Mouse (Mus musculus) common myeloid progenitor, adult 5-6 weeks (primary cell): ENCODE results near the gene Ptprt. TPM values are rescaled to one million over a fixed set of nuclear protein-coding genes. Genes with fewer than 3 reads are reported as not detected.

ENCODE experiments used
- ATAC-seq: replicated peaks from 2 replicates; pipeline ENCODE4 v1.8.0; 2016; ENCODE audit warnings: low read depth, mild to moderate bottlenecking, moderate TSS enrichment, inconsistent platforms; ENCODE audit not compliant: poor library complexity, severe bottlenecking
- total RNA-seq: library from RNA; stranded (forward); fragments of 200-1000, 187-1606 nt; gene quantifications from 2 replicates; pipeline ENCODE4 v1.2.3, GENCODE M21; 2017

Ptprt gene
- not detected in 2 replicates for total RNA-seq

DNA sequence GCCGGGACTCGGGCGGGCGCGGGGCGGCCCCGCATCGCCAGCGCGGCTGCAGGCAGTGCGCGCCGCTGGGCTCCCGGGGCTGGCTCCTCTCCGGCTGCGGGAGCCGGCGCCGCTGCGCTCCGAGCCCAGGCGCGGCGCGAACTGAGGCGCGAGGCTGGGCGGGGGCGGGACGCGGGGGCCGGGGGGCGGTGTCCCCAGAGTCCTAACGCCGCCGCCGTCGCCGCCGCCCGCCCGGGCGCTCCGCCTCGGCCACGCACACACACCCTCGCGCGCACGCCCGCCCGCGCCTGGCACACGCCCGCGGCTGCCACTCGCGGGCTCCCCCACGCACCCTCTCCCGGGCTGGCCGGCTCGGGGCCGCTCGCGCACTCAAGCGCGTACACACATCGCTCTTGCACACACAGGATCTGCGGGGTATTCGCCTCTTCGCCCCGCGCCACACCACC lies at the start of gene Ptprt:
TSS of gene Ptprt (minus strand) at position 207 of the 446 bp plus-strand sequence.
- ATAC-seq = no peak

DNA sequence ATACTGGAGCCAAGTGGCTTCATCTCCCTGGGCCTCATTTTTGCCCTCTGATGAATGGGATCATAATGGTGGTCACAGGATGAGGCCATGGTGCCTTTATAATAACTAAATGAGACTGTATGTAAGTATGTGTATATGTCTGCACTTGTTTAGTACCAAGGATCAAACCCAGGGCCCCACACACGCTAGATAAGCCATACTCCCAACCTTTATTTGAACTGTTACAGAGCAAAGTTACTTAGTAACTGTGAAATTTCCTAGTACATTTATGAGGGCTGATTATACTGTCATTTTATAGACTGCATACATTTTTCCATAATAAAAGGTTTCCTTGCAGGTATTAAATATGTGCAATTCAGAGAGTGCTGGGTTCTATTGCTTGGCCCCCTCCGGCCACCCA lies 49.5 kb upstream of the Ptprt start:
- ATAC-seq = no peak

- ATAC-seq = no peak
Measured at GRCm38 (mm10) chr2:162699691-162700090, 38.7 kb upstream of the Ptprt start.

GRCm38 (mm10) chr2:162699036-162699435 lies 38.1 kb upstream of the Ptprt start:
- no peak for ATAC-seq

DNA sequence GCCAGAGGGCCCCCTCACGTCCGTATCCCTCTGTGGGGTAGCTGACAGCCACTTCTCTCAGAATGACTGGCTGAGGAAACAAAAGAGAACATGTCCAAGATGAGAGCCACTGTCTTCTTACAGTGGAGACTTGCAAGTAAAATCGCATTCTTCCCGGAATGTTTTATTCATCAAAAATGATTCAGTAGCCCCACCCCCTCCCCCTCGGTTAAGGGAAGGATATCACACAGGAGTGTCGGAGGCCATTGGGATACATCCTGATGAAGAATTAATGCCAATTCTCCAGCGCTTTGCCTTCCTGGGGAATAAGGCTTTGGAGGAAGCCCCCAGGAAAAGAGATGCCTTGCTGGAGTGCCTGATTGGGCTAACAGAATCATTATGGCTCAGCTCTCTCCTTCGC lies 37.1 kb upstream of the Ptprt start:
- ATAC-seq = no peak

DNA sequence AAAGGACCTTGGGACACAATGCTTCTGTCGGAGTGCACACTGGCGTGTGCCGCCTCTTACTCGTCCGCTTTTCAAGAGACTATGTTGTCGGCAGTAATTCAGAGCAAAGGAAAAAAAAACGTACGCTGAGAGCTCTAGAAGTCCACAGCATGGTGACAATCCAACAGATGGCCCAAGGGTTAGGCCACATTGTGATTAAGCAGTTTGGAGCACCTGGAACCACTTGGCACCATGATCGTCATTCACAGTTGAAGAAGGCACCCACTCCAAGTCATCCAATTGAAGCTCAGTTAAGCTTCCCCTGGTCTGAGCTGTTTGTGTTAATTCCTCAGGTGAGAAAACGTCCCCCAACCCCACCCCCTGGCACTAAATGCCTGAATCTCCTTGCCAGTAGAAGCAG lies 36.2 kb upstream of the Ptprt start:
- ATAC-seq = no peak

- ATAC-seq = no peak
Measured at GRCm38 (mm10) chr2:162692143-162692542, 31.2 kb upstream of the Ptprt start.

DNA sequence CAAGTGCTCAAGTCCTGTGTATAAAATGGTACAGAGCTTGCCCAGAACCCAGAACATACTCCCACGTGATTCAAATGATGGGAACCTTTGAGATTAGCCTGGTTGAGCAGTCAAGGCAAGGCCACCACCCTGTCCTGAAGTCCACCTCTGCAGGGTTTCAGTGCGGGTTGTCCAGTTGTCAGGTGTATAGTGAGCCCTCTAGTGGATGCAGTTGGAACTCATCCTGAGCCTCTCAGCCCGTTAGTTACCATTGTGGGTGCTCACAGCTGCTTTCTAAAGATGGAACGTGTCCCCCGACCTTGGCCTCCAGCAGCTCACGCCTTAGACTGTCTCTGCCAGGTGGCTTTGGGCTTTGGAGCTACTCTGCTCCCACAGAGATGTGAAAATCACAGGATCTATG lies 21.7 kb upstream of the Ptprt start:
- ATAC-seq = peak; percentile 68

- ATAC-seq = no peak
Measured at GRCm38 (mm10) chr2:162662431-162662970, 1.6 kb upstream of the Ptprt start.

DNA sequence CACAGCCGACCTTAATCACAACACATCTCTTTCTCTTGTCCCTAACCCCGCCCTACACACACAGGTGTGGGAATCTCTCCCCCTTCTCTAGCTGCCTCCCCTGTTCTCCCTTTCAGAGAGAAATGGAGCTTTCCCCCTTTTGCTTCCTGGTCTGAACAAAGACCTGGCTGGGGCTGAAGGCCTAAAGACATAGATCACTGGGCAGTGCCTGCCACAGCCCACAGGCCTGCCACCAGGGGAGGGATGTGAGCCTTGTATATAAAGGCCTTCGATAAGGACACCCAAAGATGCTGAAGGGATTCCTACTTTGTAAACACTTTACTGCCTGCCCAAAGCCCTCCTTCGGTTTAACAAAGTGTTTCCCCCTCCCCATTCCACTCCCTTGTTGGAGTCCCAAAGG lies 786 bp upstream of the Ptprt start:
- ATAC-seq = no peak

GRCm38 (mm10) chr2:162660231-162660940 lies 561 bp downstream of the Ptprt start:
- ATAC-seq = no peak

DNA sequence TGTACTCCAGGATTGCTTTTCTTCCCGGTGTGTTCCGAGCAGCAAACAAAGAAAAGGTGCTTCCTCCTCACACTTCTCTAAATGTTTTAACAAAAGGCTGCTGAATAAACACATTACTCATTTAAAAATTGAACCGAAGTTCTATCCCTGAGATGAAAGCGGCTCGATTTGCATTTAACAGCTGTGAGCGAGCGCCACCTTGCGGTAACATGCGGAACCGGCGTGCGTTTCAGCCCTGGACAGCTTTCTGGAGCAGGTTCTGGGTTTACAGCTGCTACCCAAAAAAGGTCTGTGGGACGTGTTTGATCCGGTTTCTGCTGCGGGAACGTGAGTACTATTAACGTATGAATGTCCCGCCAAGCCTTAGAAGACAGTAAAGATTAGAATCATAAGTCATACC lies 1.9 kb downstream of the Ptprt start:
- ATAC-seq = peak; percentile 92

DNA sequence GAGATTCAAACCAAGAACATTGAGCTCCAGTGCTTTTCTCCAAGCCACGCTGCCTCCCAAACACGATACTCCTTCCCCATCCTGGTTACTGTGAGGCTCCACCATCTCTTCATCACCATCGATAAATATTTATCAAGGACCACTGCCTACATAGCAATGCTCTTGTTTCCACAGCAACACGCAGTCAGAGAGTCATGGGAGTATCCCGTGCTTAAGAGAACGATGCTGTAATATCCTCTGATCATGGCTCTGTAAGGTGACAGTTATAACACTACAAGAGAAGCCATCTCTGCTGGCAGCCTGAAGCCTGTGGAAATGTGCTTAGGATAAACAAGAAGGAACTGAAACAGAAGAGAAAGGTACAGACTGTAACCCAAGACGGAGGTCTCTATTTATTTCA lies 3.4 kb downstream of the Ptprt start:
- ATAC-seq = no peak

DNA sequence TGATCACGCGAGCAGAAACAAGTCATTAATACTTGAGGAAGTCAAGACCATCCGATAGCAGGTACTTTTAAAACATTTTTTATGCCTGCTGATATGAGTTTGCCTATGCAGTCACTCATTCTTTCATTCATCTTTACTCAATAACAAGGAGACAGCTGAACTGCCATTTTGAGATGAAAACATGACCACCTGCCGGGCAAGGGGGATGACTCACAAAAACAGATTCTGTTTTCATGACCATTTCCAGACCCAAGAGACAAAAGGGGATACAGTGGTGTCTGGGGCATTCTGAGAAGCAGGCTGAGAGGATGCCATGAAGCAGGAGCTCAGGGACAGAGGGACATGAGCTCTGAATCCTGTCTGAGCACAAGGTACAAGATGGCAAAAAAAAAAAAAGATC lies 6.5 kb downstream of the Ptprt start:
- no peak for ATAC-seq

- ATAC-seq = no peak
Measured at GRCm38 (mm10) chr2:162638676-162639075, 22.3 kb downstream of the Ptprt start.

DNA sequence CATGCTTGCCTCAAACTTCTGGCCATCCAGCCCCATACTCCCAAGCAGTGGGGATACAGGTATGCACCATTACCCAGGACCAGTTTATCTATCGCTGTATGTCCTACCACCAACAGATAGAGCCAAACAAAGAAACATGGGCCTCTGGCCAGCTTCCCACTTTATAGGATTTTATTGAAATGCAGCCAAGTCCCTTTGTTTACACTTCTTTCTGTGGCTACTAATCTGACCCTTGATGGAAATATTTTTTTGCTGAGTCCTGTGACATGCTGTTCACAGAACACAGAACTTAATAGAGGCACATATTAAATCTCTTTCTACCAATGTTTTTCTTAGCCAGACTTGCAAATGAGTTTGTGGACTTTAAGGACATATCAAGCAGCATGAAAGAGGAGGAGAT lies 23.4 kb downstream of the Ptprt start:
- ATAC-seq = no peak

- no peak for ATAC-seq
Measured at GRCm38 (mm10) chr2:162636387-162637009, 24.4 kb downstream of the Ptprt start.

DNA sequence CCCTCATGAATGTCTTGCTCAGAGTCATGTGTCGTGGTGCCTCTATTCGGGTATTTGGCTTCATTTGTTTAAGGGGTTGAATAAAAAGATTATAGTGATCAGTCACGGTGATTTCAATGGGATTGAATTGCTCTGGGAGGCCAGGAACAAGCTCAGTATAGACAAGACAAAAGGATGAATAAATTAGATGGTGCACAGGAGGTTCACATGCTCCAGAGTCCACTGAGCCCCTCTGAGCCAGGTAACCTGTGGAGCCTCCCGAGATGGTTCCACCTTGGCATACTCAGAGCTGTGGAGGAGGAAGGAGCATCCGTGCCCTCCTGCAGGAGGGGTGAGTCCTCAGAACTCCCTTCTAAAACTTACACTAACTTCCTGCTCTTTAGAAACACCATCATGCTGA lies 26.0 kb downstream of the Ptprt start:
- ATAC-seq = no peak

- no peak for ATAC-seq
Measured at GRCm38 (mm10) chr2:162626076-162626475, 34.9 kb downstream of the Ptprt start.

GRCm38 (mm10) chr2:162624707-162625106 lies 36.2 kb downstream of the Ptprt start:
- no peak for ATAC-seq

DNA sequence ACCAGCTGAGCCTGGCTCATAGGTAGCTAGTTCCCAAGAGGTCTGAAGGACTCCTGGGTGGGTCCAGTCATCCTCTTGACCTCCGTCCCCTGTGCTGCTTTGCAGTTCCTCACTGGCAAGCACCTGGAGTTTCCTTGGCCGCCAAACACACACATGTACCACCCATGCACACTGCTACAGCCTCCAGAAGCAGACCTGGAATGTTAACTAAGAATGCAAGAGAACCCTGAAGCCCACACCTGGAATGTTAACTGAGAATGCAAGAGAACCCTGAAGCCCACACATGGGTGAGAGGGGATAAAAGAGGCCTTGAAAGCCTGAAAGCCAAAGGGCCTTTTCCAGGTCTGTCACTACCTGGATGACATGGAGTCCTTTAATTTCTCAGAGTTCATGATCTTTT lies 46.7 kb downstream of the Ptprt start:
- ATAC-seq = no peak

DNA sequence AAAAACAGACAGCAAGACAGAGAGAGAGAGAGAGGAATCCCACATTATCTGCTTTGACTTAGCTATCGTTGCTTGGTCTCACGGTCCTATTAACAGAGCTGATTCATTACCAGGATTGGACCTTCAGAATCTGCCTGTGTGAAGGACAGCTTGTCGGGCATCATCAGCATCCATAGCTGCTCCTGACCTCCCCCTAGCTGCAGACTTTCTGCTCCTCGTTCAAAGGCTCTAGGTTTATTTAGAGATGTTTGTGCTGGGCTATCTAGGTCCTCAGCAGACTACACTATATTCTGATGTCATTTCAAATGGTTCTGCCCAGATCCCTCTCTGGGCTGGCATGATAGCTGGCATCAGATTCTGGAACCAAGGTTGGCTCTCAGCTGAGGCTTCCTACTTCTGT lies 47.5 kb downstream of the Ptprt start:
- ATAC-seq = no peak
